Mouse (Mus musculus): Measurements from ENCODE around the gene St3gal2.

DNA sequence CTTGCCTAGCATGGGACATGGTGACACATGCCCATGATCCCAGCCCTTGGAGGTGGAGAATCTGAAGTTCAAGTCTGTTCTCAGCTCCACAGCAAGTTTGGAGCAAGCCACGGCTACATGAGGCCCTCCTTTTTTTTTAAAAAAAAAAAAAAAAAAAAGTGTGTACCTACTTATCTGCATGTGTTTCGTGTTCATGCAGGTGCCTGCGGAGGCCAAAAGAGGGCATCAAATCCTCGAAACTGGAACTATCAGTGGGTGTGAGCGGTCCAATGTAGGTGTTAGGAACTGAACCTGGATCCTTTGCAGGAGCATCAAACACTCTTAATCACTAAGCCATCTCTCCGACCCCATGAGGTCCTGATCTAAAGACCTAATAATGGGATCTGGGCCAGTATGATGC lies 22.2 kb upstream of the St3gal2 start:
- TF ChIP-seq TAL1 (IDR thresholded peaks at IDR 0.05; ENCODE audit: low read length) (no peak), GATA1 (IDR thresholded peaks at IDR 0.05; ENCODE audit: low read length) (no peak)
